Mouse (Mus musculus): ENCODE measurements around the gene Slc17a8.

GRCm38 (mm10) chr10:89665679-89666078 is 44.6 kb upstream of the Slc17a8 start:
- TF ChIP-seq POLR2A (IDR thresholded peaks at IDR 0.05; ENCODE audit: insufficient read depth, low read length): no peak
- no peak for TF ChIP-seq CTCF (IDR thresholded peaks at IDR 0.05; ENCODE audit: low read depth, low read length)
